In the genomic region with DNA sequence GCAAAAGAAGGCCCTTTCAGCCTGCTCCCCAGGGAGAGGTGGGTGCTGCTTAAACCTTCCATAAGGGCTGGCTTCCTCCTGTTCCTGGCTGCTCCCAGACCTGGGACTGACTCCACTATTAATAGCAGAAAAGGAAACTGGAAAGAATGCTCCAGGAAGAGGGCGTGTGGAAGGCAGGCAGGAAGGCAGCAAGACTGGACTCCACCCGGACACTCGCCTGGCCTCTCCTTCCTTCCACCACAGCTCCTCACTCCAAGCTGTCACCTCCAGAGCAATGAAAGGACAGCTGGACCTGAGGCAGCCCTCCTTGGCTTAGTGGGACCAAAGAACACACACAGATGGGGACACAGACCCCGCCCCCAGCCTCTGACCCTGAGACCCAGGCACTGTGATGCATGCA, we compare ENCODE assay signal across 10 mouse cellular contexts. TPM values are rescaled to one million over a fixed set of nuclear protein-coding genes. Genes with fewer than 3 reads are reported as not detected.
DNase-seq lines count a peak whose midpoint lies in the region; ATAC-seq and TF ChIP-seq lines count a peak whose summit lies in the region.
"Had no signal": no experiment of that assay in that cellular context is flagged by ENCODE, and none has a peak within 500 bp of the region (broad histone marks: within the 10 kb centered on the region; RNA-seq: fewer than 3 reads in every experiment).

No protein-coding gene starts in this region.

- peak overlapping the region; percentile 17; the same call in 1 of the 2 replicates for H3K27ac ChIP-seq in hindbrain, embryonic 12.5 days
- H3K27ac ChIP-seq in hindbrain, embryonic 11.5 days (ENCODE audit: low read depth, low read length), result no peak overlapping the region
- H3K27ac ChIP-seq in kidney, adult 2 months (ENCODE audit: insufficient read depth, low read depth, low read length), result peak overlapping the region; percentile 91
- H3K27ac ChIP-seq in lung, postnatal 0 days (ENCODE audit: low read length), result peak overlapping the region; percentile 68
- H3K27ac ChIP-seq: macrophage had no signal

- H3K9me3 ChIP-seq in hindbrain, embryonic 12.5 days (replicated peaks), result no peaks in the 10 kb centered on the region
- H3K9me3 ChIP-seq in hindbrain, embryonic 11.5 days (ENCODE audit: control insufficient read depth, low read length), result no peaks in the 10 kb centered on the region
- no peaks in the 10 kb centered on the region for H3K9me3 ChIP-seq in lung, postnatal 0 days (ENCODE audit: low read length)

- TF ChIP-seq CTCF in kidney, adult 2 months (conservative IDR thresholded peaks at IDR 0.05; ENCODE audit: insufficient read depth, insufficient read length, low read depth, low read length), result no peak
- no peak for TF ChIP-seq CTCF in lung, postnatal 0 days (IDR thresholded peaks at IDR 0.05)

- WGBS in hindbrain, embryonic 12.5 days, result 69% methylated on average over 4 of the region's 4 CpGs
- 72% methylated on average over 4 of the region's 4 CpGs for WGBS in hindbrain, embryonic 11.5 days
- WGBS in kidney, adult 2 months, result 62% methylated on average over 4 of the region's 4 CpGs
- 53% methylated on average over 4 of the region's 4 CpGs for WGBS in lung, postnatal 0 days

- TF ChIP-seq EP300 in lung, postnatal 0 days (IDR thresholded peaks at IDR 0.05), result peak; percentile 87

- ATAC-seq in hindbrain, embryonic 12.5 days (ENCODE audit: low FRiP score), result no peak
- no peak for ATAC-seq in hindbrain, embryonic 11.5 days (ENCODE audit: low FRiP score)
- peak; percentile 72 for ATAC-seq in lung, postnatal 0 days
- ATAC-seq: forebrain, postnatal 0 days had no signal

- H3K4me1 ChIP-seq in hindbrain, embryonic 12.5 days, result peaks cover 8% of the 10 kb centered on the region; the same call in 1 of the 2 replicates
- no peaks in the 10 kb centered on the region for H3K4me1 ChIP-seq in hindbrain, embryonic 11.5 days (replicated peaks; ENCODE audit: control insufficient read depth, insufficient read depth, low read length)
- no peaks in the 10 kb centered on the region for H3K4me1 ChIP-seq in kidney, adult 2 months (ENCODE audit: control insufficient read depth, insufficient read depth, low read length)
- peaks cover under 1% of the 10 kb centered on the region; the same call in 1 of the 2 replicates for H3K4me1 ChIP-seq in lung, postnatal 0 days (ENCODE audit: insufficient read depth, low read depth, low read length)

- H3K4me2 ChIP-seq in hindbrain, embryonic 12.5 days (replicated peaks), result no peak overlapping the region
- no peak overlapping the region for H3K4me2 ChIP-seq in hindbrain, embryonic 11.5 days (replicated peaks; ENCODE audit: low read depth, low read length)
- H3K4me2 ChIP-seq in lung, postnatal 0 days (replicated peaks; ENCODE audit: low read depth, low read length), result 0 out of 2 replicates have a peak overlapping the region, but pooled peaks have one; percentile 14

- no peak for DNase-seq in hindbrain, embryonic 11.5 days (ENCODE audit: low spot score)
- peak; percentile 77 to 87 for DNase-seq in heart, adult 9 months (ENCODE audit: low spot score in 2 of 2)
- DNase-seq in kidney, adult 2 months, result peak; percentile 83
- peak; percentile 61 for DNase-seq in lung, postnatal 0 days (ENCODE audit: low spot score)
- no peak for DNase-seq in ovary, postnatal 36 days (ENCODE audit: low spot score)
- DNase-seq in thymus, postnatal 4 days, result no peak
- no peak for DNase-seq in cerebellum, adult 9-10 months
- DNase-seq: forebrain, postnatal 0 days had no signal

- H3K36me3 ChIP-seq in hindbrain, embryonic 12.5 days, result no peaks in the 10 kb centered on the region
- H3K36me3 ChIP-seq in hindbrain, embryonic 11.5 days (ENCODE audit: control insufficient read depth, insufficient read depth, low read length), result no peaks in the 10 kb centered on the region
- no peaks in the 10 kb centered on the region for H3K36me3 ChIP-seq in kidney, adult 2 months (ENCODE audit: control insufficient read depth, insufficient read depth, low read length)
- H3K36me3 ChIP-seq in lung, postnatal 0 days (ENCODE audit: insufficient read depth, low read length), result no peaks in the 10 kb centered on the region

- H3K4me3 ChIP-seq in hindbrain, embryonic 12.5 days, result no peak overlapping the region
- no peak overlapping the region for H3K4me3 ChIP-seq in hindbrain, embryonic 11.5 days (ENCODE audit: low read depth, low read length)
- no peak overlapping the region for H3K4me3 ChIP-seq in kidney, adult 2 months (ENCODE audit: insufficient read depth, low read depth, low read length)
- no peak overlapping the region for H3K4me3 ChIP-seq in lung, postnatal 0 days (ENCODE audit: low read depth, low read length)

- TF ChIP-seq POLR2A in kidney, adult 2 months (IDR thresholded peaks at IDR 0.05; ENCODE audit: low read depth, low read length), result no peak

- no peak overlapping the region for H3K9ac ChIP-seq in hindbrain, embryonic 12.5 days
- H3K9ac ChIP-seq in hindbrain, embryonic 11.5 days (ENCODE audit: low read depth, low read length), result no peak overlapping the region
- H3K9ac ChIP-seq in lung, postnatal 0 days (replicated peaks; ENCODE audit: low read depth), result no peak overlapping the region
- H3K9ac ChIP-seq: forebrain, postnatal 0 days had no signal

- H3K27me3 ChIP-seq in hindbrain, embryonic 12.5 days, result no peaks in the 10 kb centered on the region
- H3K27me3 ChIP-seq in hindbrain, embryonic 11.5 days (ENCODE audit: control insufficient read depth, insufficient read depth, low read length), result no peaks in the 10 kb centered on the region
- H3K27me3 ChIP-seq in kidney, adult 2 months (replicated peaks; ENCODE audit: control insufficient read depth, insufficient read depth, low read length), result no peaks in the 10 kb centered on the region
- no peaks in the 10 kb centered on the region for H3K27me3 ChIP-seq in lung, postnatal 0 days (replicated peaks; ENCODE audit: insufficient read depth, low read length)

RNA-seq across cellular contexts. Expression of a gene that starts 19.5 kb away (rescaled TPM):
- polyA plus RNA-seq in hindbrain, embryonic 12.5 days (2016; fragmentation: Nextera tagmentation; extraction: Ambion mirVana), result 15.6 and 15.7 TPM in 2 replicates
- 10.2 and 12.4 TPM in 2 replicates for polyA plus RNA-seq in hindbrain, embryonic 11.5 days (2014; fragmentation: Nextera tagmentation; extraction: Ambion mirVana)
- 137 and 149 TPM in 2 replicates for polyA plus RNA-seq in kidney, adult 2 months (2012; rRNA removed)
- 56.8 and 58.6 TPM in 2 replicates for polyA plus RNA-seq in lung, postnatal 0 days (2015; fragmentation: Nextera tagmentation; extraction: Ambion mirVana)
- polyA plus RNA-seq: macrophage had no signal

Comparison
In these comparisons a context has a peak if more than half of its experiments do, and no peak if none do; other contexts are left out.
1. DNase-seq: peak in heart, adult 9 months (2 of 2), kidney, adult 2 months (single experiment) and lung, postnatal 0 days (single experiment); none in hindbrain, embryonic 11.5 days (single experiment), ovary, postnatal 36 days (single experiment), thymus, postnatal 4 days (single experiment) and cerebellum, adult 9-10 months (single experiment).